Mouse (Mus musculus) ovary, postnatal 10 days (tissue): Measurements from ENCODE around the gene Try5.
"Not testable (repeated sequence)": the region's sequence is repeated elsewhere in the genome, so short reads cannot be mapped to it uniquely, and the experiment has no call there.

Source experiments
- DNase-seq: peaks from one replicate; pipeline ENCODE4 v3.0.0; 2022; ENCODE audit warnings: low spot score

Gene Try5

DNA sequence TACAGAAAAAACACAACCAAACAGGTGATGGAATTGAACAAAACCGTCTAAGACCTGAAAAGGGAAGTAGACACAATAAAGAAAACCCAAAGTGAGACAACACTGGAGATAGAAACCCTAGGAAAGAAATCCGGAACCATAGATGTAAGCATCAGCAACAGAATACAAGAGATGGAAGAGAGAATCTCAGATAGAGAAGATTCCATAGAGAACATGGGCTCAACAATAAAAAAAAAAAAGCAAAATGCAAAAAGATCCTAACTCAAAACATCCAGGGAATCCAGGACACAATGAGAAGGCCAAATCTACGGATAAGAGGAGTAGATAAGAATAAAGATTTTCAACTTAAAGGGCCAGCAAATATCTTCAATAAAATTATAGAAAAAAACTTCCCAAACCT, at the start of gene Try5:
Try5 (minus strand) TSS at position 101 of the 400 bp plus-strand sequence.
- DNase-seq: not testable (repeated sequence)

DNA sequence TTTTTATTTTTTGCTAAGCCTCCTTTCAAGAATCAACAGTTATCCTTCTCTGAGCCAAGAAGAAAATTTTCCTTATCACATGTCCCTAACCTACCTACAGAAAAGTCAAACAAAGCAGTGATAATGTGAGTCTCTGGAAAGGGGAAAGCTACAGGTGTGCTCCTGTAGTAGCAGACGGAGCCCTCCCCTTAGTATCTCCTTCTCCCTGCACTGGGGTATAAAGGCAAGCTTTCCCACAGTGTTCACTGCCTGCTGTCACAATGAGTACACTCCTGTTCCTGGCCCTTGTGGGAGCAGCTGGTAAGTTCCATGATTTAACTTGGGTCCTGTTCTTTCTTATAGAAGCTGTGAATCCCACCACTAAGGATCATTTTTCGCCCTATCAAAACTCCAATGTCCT, 37.3 kb upstream of the Try5 start, which contains the start of gene Try10:
Try10 (plus strand) TSS at position 174 of the 400 bp plus-strand sequence.
- DNase-seq: no peak

DNA sequence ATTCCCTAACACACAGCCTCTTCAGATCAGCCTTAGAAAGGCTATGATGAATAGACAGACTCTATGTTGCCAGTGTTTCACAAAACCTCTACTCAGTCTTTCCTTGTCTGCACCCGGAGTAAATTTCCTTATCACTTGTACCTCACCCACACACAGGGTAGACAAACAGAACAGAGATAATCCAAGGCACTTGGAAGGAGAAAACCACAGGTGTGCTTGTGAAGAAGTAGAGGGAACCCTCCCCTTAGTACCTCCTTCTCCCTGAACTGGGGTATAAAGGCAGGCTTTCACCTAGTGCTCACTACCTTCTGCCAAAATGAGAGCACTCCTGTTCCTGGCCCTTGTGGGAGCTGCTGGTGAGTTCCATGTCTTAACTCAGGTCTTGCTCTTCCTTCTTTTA, 14.7 kb downstream of the Try5 start, which contains the start of gene Try4:
Try4 (plus strand) TSS at position 301 of the 400 bp plus-strand sequence.
- no peak for DNase-seq

DNA sequence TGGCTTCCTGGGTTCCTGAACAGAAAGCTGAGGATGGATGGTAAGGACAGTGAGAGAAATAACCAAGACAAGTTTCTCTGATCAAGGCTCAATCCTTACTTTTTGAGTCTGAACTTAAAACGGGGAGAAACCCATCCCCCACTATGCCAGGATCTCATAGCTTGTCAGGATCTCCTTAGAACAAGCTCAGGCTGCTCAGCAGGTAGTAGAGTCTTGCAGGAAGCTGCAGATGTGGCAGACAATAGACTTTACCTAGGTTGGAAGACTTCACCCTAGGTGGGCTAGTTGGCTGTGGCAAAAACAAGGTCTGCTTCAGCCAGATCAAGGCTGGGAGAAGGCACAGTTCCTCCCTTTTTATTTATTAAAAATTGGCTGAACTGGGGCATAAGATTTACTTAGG, 18.4 kb downstream of the Try5 start:
- DNase-seq: no peak

DNA sequence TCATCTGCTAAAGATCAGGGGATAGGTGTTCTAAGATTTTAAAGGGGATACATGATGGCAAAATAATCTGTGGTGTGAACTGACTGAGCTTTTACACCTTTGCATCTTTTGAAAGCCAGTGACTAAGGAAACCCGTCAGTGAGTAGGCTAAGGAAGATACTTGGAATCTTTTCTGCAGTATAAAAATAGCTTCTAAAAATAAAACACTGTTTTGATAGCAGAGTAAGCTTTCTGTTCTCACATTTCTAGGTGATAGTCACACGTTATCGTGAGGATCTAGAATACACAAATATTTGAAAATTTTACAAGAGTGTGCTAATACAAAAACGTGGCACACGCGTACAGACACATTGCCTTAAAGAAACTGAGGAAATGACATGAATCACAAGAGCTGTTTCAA, 50.5 kb downstream of the Try5 start:
- no peak for DNase-seq

DNA sequence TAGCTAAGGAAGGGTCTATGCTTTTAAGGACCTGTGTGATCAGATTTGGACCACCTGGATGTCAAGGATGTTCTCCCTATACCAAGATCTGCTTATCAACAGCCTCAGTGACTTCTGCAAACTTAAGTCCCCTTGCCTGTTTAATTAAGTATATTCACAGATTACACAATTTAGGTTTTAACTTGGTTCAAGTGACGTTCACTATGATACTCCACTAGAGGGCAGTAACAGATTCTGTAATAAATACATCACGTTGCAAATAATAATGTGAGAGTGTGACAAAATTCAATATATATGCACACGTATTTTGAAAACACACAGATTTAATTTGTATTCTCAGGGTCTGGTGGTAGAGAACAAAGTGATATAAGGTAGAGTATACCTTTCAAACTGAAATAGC, 53.8 kb downstream of the Try5 start:
- no peak for DNase-seq
